In the genomic region with DNA sequence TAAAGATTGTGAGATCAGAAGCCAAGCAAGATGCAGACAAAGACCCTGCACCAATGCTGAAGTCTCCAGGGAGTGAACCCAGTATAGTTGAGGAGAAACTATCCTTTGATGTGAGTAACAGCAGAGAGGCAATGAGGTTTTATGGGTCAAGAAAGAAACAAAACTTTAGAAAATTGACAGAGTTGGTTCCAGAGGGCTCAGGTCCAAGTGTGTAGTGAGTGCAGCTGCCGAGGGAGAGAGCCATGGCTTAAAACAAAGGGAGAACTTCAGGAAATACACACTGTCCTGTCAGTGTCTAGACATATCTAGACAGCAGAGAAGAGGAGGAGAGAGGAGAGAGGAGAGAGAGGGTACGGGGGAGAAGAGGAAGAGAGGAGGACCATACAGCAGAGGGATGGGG, we compare ENCODE assay signal across 24 mouse cellular contexts.
"Had no signal": no experiment of that assay in that cellular context is flagged by ENCODE, and none has a peak within 500 bp of the region (broad histone marks: within the 10 kb centered on the region; RNA-seq: fewer than 3 reads in every experiment).

No protein-coding gene starts in this region.

- DNase-seq: gastrocnemius, postnatal 14 days; gastrocnemius, postnatal 36 days; heart, adult 2 months; heart, postnatal 36 days; kidney, adult 11 months; kidney, adult 2 months; kidney, adult 9 months; kidney, postnatal 14 days; kidney, postnatal 36 days; layer of hippocampus, adult 9-11 months; layer of hippocampus, postnatal 36 days; liver; liver, embryonic 13.5 days had no signal

- H3K9ac ChIP-seq: heart, embryonic 13.5 days; heart, embryonic 15.5 days; hindbrain, embryonic 13.5 days; hindbrain, embryonic 15.5 days; kidney, embryonic 15.5 days; limb, embryonic 12.5 days; liver, embryonic 13.5 days had no signal

- H3K27me3 ChIP-seq: heart, embryonic 13.5 days; heart, embryonic 15.5 days; hindbrain, embryonic 13.5 days; hindbrain, embryonic 15.5 days; kidney, embryonic 15.5 days; limb, embryonic 12.5 days; liver, embryonic 13.5 days had no signal

- ATAC-seq: hindbrain, postnatal 0 days; intestine, embryonic 16.5 days had no signal

- H3K27ac ChIP-seq: heart, adult 2 months; heart, embryonic 13.5 days; heart, embryonic 15.5 days; hindbrain, embryonic 13.5 days; hindbrain, embryonic 15.5 days; hindbrain, postnatal 0 days; kidney, embryonic 15.5 days; kidney, postnatal 0 days; limb, embryonic 10.5 days; limb, embryonic 12.5 days; liver, embryonic 13.5 days had no signal

- H3K4me2 ChIP-seq: heart, embryonic 13.5 days; heart, embryonic 15.5 days; hindbrain, embryonic 13.5 days; hindbrain, embryonic 15.5 days; kidney, embryonic 15.5 days; limb, embryonic 12.5 days; liver, embryonic 11.5 days; liver, embryonic 13.5 days had no signal

- H3K9me3 ChIP-seq: heart, embryonic 13.5 days; heart, embryonic 15.5 days; hindbrain, embryonic 13.5 days; hindbrain, embryonic 15.5 days; kidney, embryonic 15.5 days; limb, embryonic 10.5 days; limb, embryonic 12.5 days; liver, embryonic 13.5 days had no signal

- H3K36me3 ChIP-seq: heart, embryonic 13.5 days; heart, embryonic 15.5 days; hindbrain, embryonic 13.5 days; hindbrain, embryonic 15.5 days; kidney, embryonic 15.5 days; limb, embryonic 10.5 days; limb, embryonic 12.5 days; liver, embryonic 13.5 days had no signal

- H3K4me3 ChIP-seq: heart, adult 2 months; heart, embryonic 13.5 days; heart, embryonic 15.5 days; hindbrain, embryonic 13.5 days; hindbrain, embryonic 15.5 days; kidney, embryonic 15.5 days; limb, embryonic 10.5 days; limb, embryonic 12.5 days; liver, embryonic 13.5 days had no signal

- H3K4me1 ChIP-seq: heart, embryonic 13.5 days; heart, embryonic 15.5 days; hindbrain, embryonic 13.5 days; hindbrain, embryonic 15.5 days; kidney, embryonic 15.5 days; limb, embryonic 10.5 days; limb, embryonic 12.5 days; liver, embryonic 13.5 days had no signal
